Mouse (Mus musculus): ENCODE results near the gene Mllt6. TPM values are rescaled to one million over a fixed set of nuclear protein-coding genes. Genes with fewer than 3 reads are reported as not detected.
"Not testable (repeated sequence)": the region's sequence is repeated elsewhere in the genome, so short reads cannot be mapped to it uniquely, and the experiment has no call there.

Mllt6 gene
- polyA plus RNA-seq, 1 experiment from 2014 or later: 3.2 TPM

GRCm38 (mm10) chr11:97700746-97701580 lies 37.7 kb downstream of the Mllt6 start:
- 17% methylated on average over 30 of the region's 30 CpGs for WGBS

GRCm38 (mm10) chr11:97701581-97702392 lies 38.6 kb downstream of the Mllt6 start:
- H3K4me3 ChIP-seq: peak overlapping the region; percentile 92
- no peaks in the 10 kb centered on the region for H3K9me3 ChIP-seq (replicated peaks)
- 0 out of 2 replicates have a peak overlapping the region, but pooled peaks have one; percentile 5 for H3K9ac ChIP-seq
- no peaks in the 10 kb centered on the region for H3K27me3 ChIP-seq
- H3K27ac ChIP-seq: peak overlapping the region; percentile 97; the same call in 1 of the 2 replicates
- 48% methylated on average over 15 of the region's 15 CpGs for WGBS
- no peak for ATAC-seq
- peaks cover 46% of the 10 kb centered on the region for H3K4me1 ChIP-seq
- H3K4me2 ChIP-seq: peak overlapping the region; percentile 91
- peaks cover 15% of the 10 kb centered on the region for H3K36me3 ChIP-seq (ENCODE audit: poor library complexity, severe bottlenecking)

More at GRCm38 (mm10) chr11:97700746-97701580, 37.7 kb downstream of the Mllt6 start:
- no peaks in the 10 kb centered on the region for H3K27me3 ChIP-seq
- peaks cover 7% of the 10 kb centered on the region for H3K36me3 ChIP-seq (ENCODE audit: poor library complexity, severe bottlenecking)
- peak overlapping the region; percentile 68 for H3K4me3 ChIP-seq
- peaks cover 55% of the 10 kb centered on the region for H3K4me1 ChIP-seq
- H3K9ac ChIP-seq: peak overlapping the region; percentile 97
- peak overlapping the region; percentile 91 for H3K4me2 ChIP-seq
- H3K27ac ChIP-seq: peak overlapping the region; percentile 97
- no peaks in the 10 kb centered on the region for H3K9me3 ChIP-seq (replicated peaks)
- ATAC-seq: no peak

- ATAC-seq: no peak; the same call in 1 of the 2 replicates
- Histone ChIP-seq H3K9me3 (replicated peaks) (no peaks in the 10 kb centered on the region), H3K9ac (peak overlapping the region; percentile 80), H3K4me2 (peak overlapping the region; percentile 91), H3K36me3 (ENCODE audit: poor library complexity, severe bottlenecking) (peaks cover 21% of the 10 kb centered on the region), H3K27me3 (no peaks in the 10 kb centered on the region), H3K27ac (peak overlapping the region; percentile 86), H3K4me3 (peak overlapping the region; percentile 92), H3K4me1 (peaks cover 41% of the 10 kb centered on the region)
- under 1% methylated on average over 24 of the region's 24 CpGs for WGBS
Measured at GRCm38 (mm10) chr11:97702393-97702745, 39.2 kb downstream of the Mllt6 start.

GRCm38 (mm10) chr11:97703039-97703826 lies 40.0 kb downstream of the Mllt6 start, which contains the start of gene Psmb3:
TSS of gene Psmb3 (plus strand) at chr11:97703399.
- Histone ChIP-seq H3K4me3 (peak within 1 kb of the TSS; percentile 92), H3K27ac (peak within 1 kb of the TSS; percentile 86), H3K9me3 (replicated peaks) (no peaks in the 10 kb centered on the region), H3K4me1 (peaks cover 32% of the 10 kb centered on the region), H3K36me3 (ENCODE audit: poor library complexity, severe bottlenecking) (peaks cover 29% of the 10 kb centered on the region), H3K27me3 (no peaks in the 10 kb centered on the region), H3K9ac (peak within 1 kb of the TSS; percentile 86), H3K4me2 (peak within 1 kb of the TSS; percentile 91)
- ATAC-seq: peak; percentile 87
- WGBS: 0% methylated on average over 35 of the region's 35 CpGs

- WGBS: 81% methylated on average over 2 of the region's 2 CpGs
- not testable (repeated sequence) for H3K27me3 ChIP-seq; H3K4me2 ChIP-seq; H3K9me3 ChIP-seq (replicated peaks); H3K27ac ChIP-seq; H3K4me1 ChIP-seq; H3K9ac ChIP-seq; H3K4me3 ChIP-seq; ATAC-seq
- H3K36me3 ChIP-seq (ENCODE audit: poor library complexity, severe bottlenecking): peaks cover 82% of the 10 kb centered on the region
Measured at GRCm38 (mm10) chr11:97710067-97710466, 46.9 kb downstream of the Mllt6 start.

DNA sequence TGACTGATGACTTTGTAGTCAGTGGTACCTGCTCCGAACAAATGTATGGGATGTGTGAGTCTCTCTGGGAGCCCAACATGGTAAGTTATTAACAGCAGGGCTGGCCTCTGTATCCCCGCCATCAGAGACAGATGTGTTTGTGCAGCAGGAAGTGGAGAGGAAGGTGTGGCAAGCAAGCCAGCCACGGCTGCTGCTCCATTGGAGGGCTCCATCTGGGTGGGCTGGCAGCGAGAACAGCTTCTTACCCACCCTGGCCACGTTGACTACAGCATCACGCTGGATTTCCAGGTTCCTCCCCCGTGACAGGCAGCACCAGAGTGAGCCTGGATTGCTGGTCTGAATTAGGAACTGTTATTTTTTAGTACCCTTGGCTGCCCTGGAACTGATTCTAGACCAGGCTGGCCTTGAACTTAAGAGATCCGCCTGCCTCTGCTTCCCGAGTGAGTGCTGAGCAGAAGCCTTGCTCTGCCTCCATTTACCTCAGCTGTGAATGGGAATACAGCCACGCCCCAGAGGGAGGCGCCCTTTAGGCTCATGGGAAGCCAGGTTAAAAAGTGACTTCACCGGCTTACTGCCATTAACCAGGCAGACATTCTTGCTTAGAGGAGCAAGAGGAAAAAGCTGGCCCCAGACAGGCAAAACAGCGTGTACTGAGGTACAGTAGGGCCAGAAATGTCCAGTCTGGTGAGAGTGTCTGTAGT lies 48.1 kb downstream of the Mllt6 start:
- no peaks in the 10 kb centered on the region for H3K27me3 ChIP-seq
- 86% methylated on average over 13 of the region's 13 CpGs for WGBS
- ATAC-seq: no peak
- H3K27ac ChIP-seq: no peak overlapping the region
- H3K4me1 ChIP-seq: no peaks in the 10 kb centered on the region
- H3K9me3 ChIP-seq (replicated peaks): no peaks in the 10 kb centered on the region
- H3K4me3 ChIP-seq: no peak overlapping the region
- H3K4me2 ChIP-seq: no peak overlapping the region
- H3K36me3 ChIP-seq (ENCODE audit: poor library complexity, severe bottlenecking): peaks cover 85% of the 10 kb centered on the region
- H3K9ac ChIP-seq: no peak overlapping the region

DNA sequence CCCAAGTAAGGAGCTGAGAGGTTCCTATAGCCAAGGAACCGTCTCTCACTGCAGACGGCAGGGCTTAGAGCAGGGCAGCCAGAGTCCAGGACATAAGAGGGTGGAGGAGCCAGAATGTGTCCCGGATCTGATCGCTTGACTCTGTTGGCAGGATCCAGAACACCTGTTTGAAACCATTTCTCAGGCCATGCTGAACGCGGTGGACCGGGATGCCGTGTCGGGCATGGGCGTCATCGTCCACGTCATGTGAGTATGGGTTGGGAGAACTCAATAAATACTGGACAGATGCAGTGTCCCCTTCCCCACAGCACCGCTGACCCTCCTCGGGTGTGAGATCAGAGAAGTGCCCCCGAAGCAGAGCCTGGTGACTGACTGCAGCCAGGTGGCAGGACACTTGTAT lies 49.1 kb downstream of the Mllt6 start:
- peaks cover 84% of the 10 kb centered on the region for H3K36me3 ChIP-seq (ENCODE audit: poor library complexity, severe bottlenecking)
- H3K27ac ChIP-seq: no peak overlapping the region
- no peak for ATAC-seq
- H3K27me3 ChIP-seq: no peaks in the 10 kb centered on the region
- H3K9me3 ChIP-seq (replicated peaks): no peaks in the 10 kb centered on the region
- H3K9ac ChIP-seq: no peak overlapping the region
- 93% methylated on average over 15 of the region's 15 CpGs for WGBS
- no peak overlapping the region for H3K4me3 ChIP-seq
- H3K4me2 ChIP-seq: no peak overlapping the region
- no peaks in the 10 kb centered on the region for H3K4me1 ChIP-seq

DNA sequence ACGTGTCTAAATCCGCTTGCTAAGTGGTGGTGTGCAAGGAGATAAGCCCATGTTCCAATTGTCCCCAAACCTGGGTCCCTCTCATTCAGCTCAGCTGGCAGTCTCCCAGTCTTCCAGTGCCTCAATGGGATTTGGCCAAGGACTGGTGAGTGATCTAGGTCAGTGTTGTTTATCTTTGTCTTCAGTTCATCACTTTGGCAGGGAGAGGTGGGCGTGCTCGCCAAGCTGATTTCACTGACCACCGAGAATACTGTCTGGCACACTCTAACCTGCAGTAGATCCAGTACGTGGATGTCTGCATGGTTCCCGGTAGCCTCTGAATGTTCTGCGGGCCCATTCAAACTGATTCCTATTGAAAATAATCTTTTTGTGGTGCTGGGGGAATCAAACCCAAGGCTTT lies 50.7 kb downstream of the Mllt6 start:
- Histone ChIP-seq H3K36me3 (ENCODE audit: poor library complexity, severe bottlenecking) (peaks cover 84% of the 10 kb centered on the region), H3K4me3 (no peak overlapping the region), H3K4me2 (no peak overlapping the region), H3K9ac (no peak overlapping the region), H3K9me3 (replicated peaks) (no peaks in the 10 kb centered on the region), H3K27ac (no peak overlapping the region), H3K4me1 (no peaks in the 10 kb centered on the region), H3K27me3 (no peaks in the 10 kb centered on the region)
- 91% methylated on average over 8 of the region's 8 CpGs for WGBS
- ATAC-seq: no peak

DNA sequence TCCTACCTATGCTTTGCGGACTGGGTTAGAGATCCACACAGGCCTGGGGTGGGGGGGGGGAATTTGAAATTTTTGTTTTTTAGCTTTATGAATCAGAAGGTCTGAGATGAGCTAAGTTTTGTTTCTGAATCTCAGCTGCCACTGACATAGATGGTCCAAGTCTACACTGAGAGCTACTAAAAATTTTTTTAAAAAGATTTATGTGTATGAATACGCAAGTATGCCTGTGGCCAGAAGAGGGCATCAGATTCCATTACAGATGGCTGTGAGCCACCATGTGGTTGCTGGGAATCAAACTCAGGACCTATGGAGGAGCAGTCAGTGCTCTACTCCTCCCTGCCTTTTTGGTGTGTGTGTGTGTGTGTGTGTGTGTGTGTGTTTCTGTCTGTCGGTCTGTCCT lies 51.1 kb downstream of the Mllt6 start:
- Histone ChIP-seq H3K27me3 (no peaks in the 10 kb centered on the region), H3K36me3 (ENCODE audit: poor library complexity, severe bottlenecking) (peaks cover 84% of the 10 kb centered on the region), H3K27ac (no peak overlapping the region), H3K4me2 (no peak overlapping the region), H3K4me3 (no peak overlapping the region), H3K9ac (no peak overlapping the region), H3K4me1 (no peaks in the 10 kb centered on the region), H3K9me3 (replicated peaks) (no peaks in the 10 kb centered on the region)
- no peak for ATAC-seq
- WGBS: 97% methylated on average over 3 of the region's 3 CpGs

DNA sequence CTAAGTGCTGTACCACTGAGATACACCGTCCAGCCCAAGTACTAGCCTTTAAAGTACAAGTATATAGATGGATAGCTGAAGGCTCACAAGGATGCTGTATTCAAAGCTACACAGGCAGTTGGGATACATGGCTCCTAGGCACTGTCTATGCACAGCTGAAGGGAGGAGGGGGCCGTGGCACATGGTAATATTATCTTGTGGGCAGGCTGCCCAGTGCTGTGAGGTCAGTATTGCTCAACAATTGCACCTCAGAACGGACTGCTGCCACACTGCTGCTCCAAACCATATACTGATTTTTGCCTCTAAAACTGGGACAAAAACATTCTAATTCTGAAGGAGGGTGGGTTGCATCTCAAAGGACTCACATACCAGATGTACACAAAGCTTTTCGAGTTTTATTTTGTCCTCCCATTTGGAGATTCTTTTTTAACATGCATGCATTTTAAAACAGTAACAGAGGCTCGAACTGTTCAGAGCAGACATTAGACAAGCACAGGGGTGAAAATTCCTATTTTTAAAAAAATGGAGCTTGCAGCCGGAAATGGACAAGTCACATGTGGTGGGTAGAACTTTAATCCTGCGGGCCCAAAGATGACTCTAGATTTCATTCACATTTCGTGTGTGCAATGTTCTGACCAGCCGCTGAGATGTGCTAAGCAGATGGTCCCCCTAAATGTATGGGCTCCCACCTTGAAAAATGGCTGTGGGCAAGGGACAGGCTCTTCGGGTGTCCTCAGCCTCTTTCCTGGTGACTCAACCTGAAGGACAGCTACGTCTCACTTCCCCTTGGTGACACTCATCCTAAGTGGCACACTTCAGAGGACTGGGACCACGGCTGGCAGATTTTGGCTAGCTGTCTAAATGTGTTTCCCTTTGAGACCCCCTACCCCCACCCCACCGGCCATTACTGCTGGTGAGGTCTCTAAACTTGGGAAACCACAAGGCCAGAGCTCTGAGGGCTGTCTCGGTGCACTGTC lies 51.9 kb downstream of the Mllt6 start:
- no peaks in the 10 kb centered on the region for H3K9me3 ChIP-seq (replicated peaks)
- 90% methylated on average over 14 of the region's 14 CpGs for WGBS
- H3K4me1 ChIP-seq: no peaks in the 10 kb centered on the region
- H3K36me3 ChIP-seq (ENCODE audit: poor library complexity, severe bottlenecking): peaks cover 90% of the 10 kb centered on the region
- H3K4me3 ChIP-seq: no peak overlapping the region
- no peak overlapping the region for H3K27ac ChIP-seq
- ATAC-seq: no peak
- H3K4me2 ChIP-seq: no peak overlapping the region
- no peaks in the 10 kb centered on the region for H3K27me3 ChIP-seq
- no peak overlapping the region for H3K9ac ChIP-seq
